Mouse (Mus musculus): Measurements from ENCODE around the gene Ptprr.

- TF ChIP-seq CTCF (IDR thresholded peaks at IDR 0.05; ENCODE audit: control insufficient read depth, insufficient read depth, low read length): no peak
- TF ChIP-seq POLR2A (IDR thresholded peaks at IDR 0.05; ENCODE audit: borderline replicate concordance, control insufficient read depth, low read depth, low read length): no peak
Measured at GRCm38 (mm10) chr10:116131223-116131622, 113.2 kb downstream of the Ptprr start.
